Mouse (Mus musculus) intestine, embryonic 16.5 days (tissue): Measurements from ENCODE around the gene 2410137M14Rik. TPM values are rescaled to one million over a fixed set of nuclear protein-coding genes. Genes with fewer than 3 reads are reported as not detected.

ENCODE experiments used
- ATAC-seq: fragments of 200-750 bp; cut with Nextera tagmentation; 2 replicates; pipeline ENCODE4 v1.8.0; 2017; ENCODE audit warnings: moderate TSS enrichment, moderate library complexity
- H3K27ac ChIP-seq: fragments of 300-500 bp; sonication (generic); 2 replicates; pipeline ENCODE4 v1.5.1; 2014; ENCODE audit warnings: mild to moderate bottlenecking, low read length
- H3K27me3 ChIP-seq: fragments of 300-500 bp; sonication (generic); replicated peaks from 2 replicates; pipeline ENCODE4 v1.6.1; 2014; ENCODE audit warnings: low read length, control low read depth, mixed read lengths; ENCODE audit not compliant: control insufficient read depth, insufficient read depth
- H3K36me3 ChIP-seq: fragments of 300-500 bp; sonication (generic); 2 replicates; pipeline ENCODE4 v1.6.1; 2014; ENCODE audit warnings: low read length, control low read depth; ENCODE audit not compliant: control insufficient read depth, insufficient read depth
- H3K4me1 ChIP-seq: fragments of 300-500 bp; sonication (generic); 2 replicates; pipeline ENCODE4 v1.6.1; 2014; ENCODE audit warnings: low read length, control low read depth, mixed read lengths; ENCODE audit not compliant: control insufficient read depth, insufficient read depth
- H3K4me2 ChIP-seq: fragments of 300-500 bp; sonication (generic); 2 replicates; pipeline ENCODE4 v1.6.1; 2014; ENCODE audit warnings: low read depth, low read length, control low read depth
- H3K4me3 ChIP-seq: fragments of 300-500 bp; sonication (generic); 2 replicates; pipeline ENCODE4 v1.5.1; 2014; ENCODE audit warnings: mild to moderate bottlenecking, low read length
- H3K9ac ChIP-seq: fragments of 300-500 bp; sonication (generic); 2 replicates; pipeline ENCODE4 v1.6.1; 2014; ENCODE audit warnings: low read depth, low read length
- H3K9me3 ChIP-seq: fragments of 300-500 bp; sonication (generic); 2 replicates; pipeline ENCODE4 v1.6.1; 2016; ENCODE audit warnings: low read length, control low read depth; ENCODE audit not compliant: control insufficient read depth
- WGBS: fragments of 180-500 bp; shearing (Covaris S2); extraction: QIAGEN DNeasy Blood & Tissue Kit; methylation state at CpG from one replicate; pipeline ENCODE4 v1.1.7; 2014; 5-methylcytosine and 5-hydroxymethylcytosine counted together
- polyA plus RNA-seq: library from polyadenylated mRNA; unstranded; fragments of >200 nt; fragmentation: Nextera tagmentation; extraction: Ambion mirVana; gene quantifications from 2 replicates; pipeline ENCODE4 v1.2.1, GENCODE M21; 2015

Gene 2410137M14Rik
- polyA plus RNA-seq, 1 experiment from 2014 or later = not detected

- peak overlapping the region; percentile 53; the same call in 1 of the 2 replicates for H3K4me2 ChIP-seq
- no peak overlapping the region for H3K4me3 ChIP-seq
- no peak overlapping the region for H3K9ac ChIP-seq
- H3K9me3 ChIP-seq = no peaks in the 10 kb centered on the region
- no peaks in the 10 kb centered on the region for H3K36me3 ChIP-seq
- no peak overlapping the region for H3K27ac ChIP-seq
- peak; percentile 53 for ATAC-seq
- peaks cover 3% of the 10 kb centered on the region; the same call in 1 of the 2 replicates for H3K27me3 ChIP-seq
- H3K4me1 ChIP-seq = peaks cover 14% of the 10 kb centered on the region; the same call in 1 of the 2 replicates
- 38% methylated on average over 5 of the region's 5 CpGs for WGBS
Measured at GRCm38 (mm10) chr17:36982253-36983155, 1.5 kb upstream of the 2410137M14Rik start.

GRCm38 (mm10) chr17:36981845-36982244 is 808 bp upstream of the 2410137M14Rik start:
- no peak overlapping the region for H3K27ac ChIP-seq
- no peaks in the 10 kb centered on the region for H3K36me3 ChIP-seq
- peak overlapping the region; percentile 30 for H3K4me3 ChIP-seq
- H3K4me1 ChIP-seq = peaks cover 14% of the 10 kb centered on the region; the same call in 1 of the 2 replicates
- H3K27me3 ChIP-seq = no peaks in the 10 kb centered on the region
- no peak overlapping the region; the same call in 1 of the 2 replicates for H3K9ac ChIP-seq
- peak overlapping the region; percentile 53 for H3K4me2 ChIP-seq
- ATAC-seq = peak; percentile 45; the same call in 1 of the 2 replicates
- 9% methylated on average over 4 of the region's 4 CpGs for WGBS
- no peaks in the 10 kb centered on the region for H3K9me3 ChIP-seq

- Histone ChIP-seq H3K9ac (no peak overlapping the region), H3K27ac (no peak overlapping the region), H3K4me3 (no peak overlapping the region), H3K9me3 (no peaks in the 10 kb centered on the region), H3K4me1 (no peaks in the 10 kb centered on the region), H3K4me2 (no peak overlapping the region), H3K27me3 (no peaks in the 10 kb centered on the region), H3K36me3 (no peaks in the 10 kb centered on the region)
- no peak for ATAC-seq
- WGBS = 71% methylated on average over 8 of the region's 8 CpGs
Measured at GRCm38 (mm10) chr17:36973271-36973787, 7.7 kb downstream of the 2410137M14Rik start.

- no peak for ATAC-seq
- Histone ChIP-seq H3K36me3 (no peaks in the 10 kb centered on the region), H3K27ac (no peak overlapping the region), H3K4me2 (no peak overlapping the region), H3K4me3 (no peak overlapping the region), H3K27me3 (no peaks in the 10 kb centered on the region), H3K4me1 (no peaks in the 10 kb centered on the region), H3K9me3 (no peaks in the 10 kb centered on the region), H3K9ac (no peak overlapping the region)
- 83% methylated on average over 3 of the region's 3 CpGs for WGBS
Measured at GRCm38 (mm10) chr17:36972791-36973190, 8.2 kb downstream of the 2410137M14Rik start.

GRCm38 (mm10) chr17:36971172-36971850 is 9.7 kb downstream of the 2410137M14Rik start:
- 78% methylated on average over 6 of the region's 6 CpGs for WGBS
- Histone ChIP-seq H3K4me2 (no peak overlapping the region), H3K9ac (no peak overlapping the region), H3K27me3 (no peaks in the 10 kb centered on the region), H3K4me3 (no peak overlapping the region), H3K27ac (no peak overlapping the region), H3K36me3 (no peaks in the 10 kb centered on the region), H3K4me1 (no peaks in the 10 kb centered on the region), H3K9me3 (no peaks in the 10 kb centered on the region)
- no peak for ATAC-seq

GRCm38 (mm10) chr17:36970316-36970890 is 10.6 kb downstream of the 2410137M14Rik start:
- Histone ChIP-seq H3K9ac (no peak overlapping the region), H3K27ac (no peak overlapping the region), H3K36me3 (no peaks in the 10 kb centered on the region), H3K27me3 (no peaks in the 10 kb centered on the region), H3K4me3 (no peak overlapping the region), H3K9me3 (no peaks in the 10 kb centered on the region), H3K4me2 (no peak overlapping the region), H3K4me1 (no peaks in the 10 kb centered on the region)
- WGBS = 80% methylated on average over 14 of the region's 14 CpGs
- ATAC-seq = peak; percentile 21; the same call in 1 of the 2 replicates

- Histone ChIP-seq H3K27me3 (no peaks in the 10 kb centered on the region), H3K9me3 (no peaks in the 10 kb centered on the region), H3K4me2 (no peak overlapping the region), H3K36me3 (no peaks in the 10 kb centered on the region), H3K27ac (no peak overlapping the region), H3K9ac (no peak overlapping the region), H3K4me1 (no peaks in the 10 kb centered on the region), H3K4me3 (no peak overlapping the region)
- WGBS = 86% methylated on average over 1 of the region's 1 CpGs
- no peak for ATAC-seq
Measured at GRCm38 (mm10) chr17:36966875-36967274, 14.2 kb downstream of the 2410137M14Rik start.

- no peak overlapping the region for H3K4me2 ChIP-seq
- H3K27ac ChIP-seq = no peak overlapping the region
- H3K9ac ChIP-seq = no peak overlapping the region
- H3K9me3 ChIP-seq = no peaks in the 10 kb centered on the region
- 61% methylated on average over 1 of the region's 1 CpGs for WGBS
- no peak for ATAC-seq
- no peaks in the 10 kb centered on the region for H3K36me3 ChIP-seq
- 0 out of 2 replicates have a peak, but pooled peaks cover 8% of the 10 kb centered on the region for H3K4me1 ChIP-seq
- H3K27me3 ChIP-seq = no peaks in the 10 kb centered on the region
- H3K4me3 ChIP-seq = no peak overlapping the region
Measured at GRCm38 (mm10) chr17:36961125-36961524, 19.9 kb downstream of the 2410137M14Rik start.

GRCm38 (mm10) chr17:36958884-36959283 is 22.2 kb downstream of the 2410137M14Rik start:
- peak overlapping the region; percentile 59 for H3K4me2 ChIP-seq
- WGBS = 7% methylated on average over 12 of the region's 12 CpGs
- no peaks in the 10 kb centered on the region for H3K9me3 ChIP-seq
- H3K4me1 ChIP-seq = 0 out of 2 replicates have a peak, but pooled peaks cover 8% of the 10 kb centered on the region
- H3K27me3 ChIP-seq = no peaks in the 10 kb centered on the region
- peak overlapping the region; percentile 69 for H3K4me3 ChIP-seq
- peak overlapping the region; percentile 82 for H3K9ac ChIP-seq
- no peaks in the 10 kb centered on the region for H3K36me3 ChIP-seq
- 0 out of 2 replicates have a peak overlapping the region, but pooled peaks have one; percentile 40 for H3K27ac ChIP-seq
- ATAC-seq = peak; percentile 9; the same call in 1 of the 2 replicates
